Mouse (Mus musculus): ENCODE measurements around the gene Cops3.
"Not testable (repeated sequence)": the region's sequence is repeated elsewhere in the genome, so short reads cannot be mapped to it uniquely, and the experiment has no call there.

Cops3 gene

DNA sequence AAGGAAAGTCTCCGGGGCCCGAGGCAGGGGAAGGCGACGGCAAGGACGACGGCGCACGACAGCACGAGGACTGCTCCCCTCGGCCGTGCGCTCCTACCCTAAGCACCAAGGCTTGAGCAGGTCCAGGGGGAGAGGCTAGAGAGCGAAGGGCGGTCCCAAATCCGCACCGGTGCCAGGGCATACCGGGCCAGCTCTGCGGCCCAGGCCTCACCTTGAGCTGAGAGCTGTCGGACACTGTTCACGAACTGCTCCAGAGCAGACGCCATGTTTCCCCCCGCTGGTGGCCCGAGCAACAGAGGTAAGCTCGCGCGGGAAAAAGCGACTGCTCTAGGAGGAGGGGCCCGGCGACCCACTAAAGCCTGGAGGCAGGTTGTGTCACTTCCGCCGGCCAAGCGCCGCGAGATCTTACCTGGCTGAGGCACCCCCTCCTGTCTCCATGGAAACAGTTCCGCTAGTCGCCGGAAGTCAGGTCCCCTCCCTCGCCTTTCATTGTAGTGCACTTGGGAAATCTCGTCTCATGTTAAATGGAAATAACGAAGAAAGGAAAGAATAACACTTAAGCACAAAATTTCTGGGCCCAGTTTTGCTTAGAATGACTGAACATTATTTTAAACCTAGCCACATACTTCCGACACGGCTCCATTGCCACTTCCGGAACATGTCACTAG, at the start of gene Cops3:
Cops3 (minus strand) TSS at position 380 of the 668 bp plus-strand sequence.
- DNase-seq = peak; percentile 96

DNA sequence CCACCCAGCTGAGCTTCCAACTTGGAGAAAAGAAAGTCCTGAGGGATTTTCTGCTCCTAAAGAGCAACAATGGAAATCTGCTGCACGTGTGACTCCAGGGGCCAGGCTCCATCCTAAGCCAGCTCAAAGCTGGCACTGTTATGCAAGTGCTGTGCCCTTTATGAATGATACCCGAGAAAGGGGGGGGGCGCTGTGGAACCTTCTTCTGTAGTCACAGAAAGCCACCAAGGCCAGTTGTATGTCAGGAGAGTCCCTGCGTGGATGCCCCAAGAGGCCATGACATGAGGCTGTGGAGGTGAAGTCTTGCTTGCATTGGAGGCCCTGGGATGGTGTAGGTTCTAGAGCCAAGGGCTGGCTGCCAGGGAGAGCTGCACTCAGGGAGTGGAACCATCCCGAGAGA, 48.5 kb upstream of the Cops3 start:
- no peak for DNase-seq

DNA sequence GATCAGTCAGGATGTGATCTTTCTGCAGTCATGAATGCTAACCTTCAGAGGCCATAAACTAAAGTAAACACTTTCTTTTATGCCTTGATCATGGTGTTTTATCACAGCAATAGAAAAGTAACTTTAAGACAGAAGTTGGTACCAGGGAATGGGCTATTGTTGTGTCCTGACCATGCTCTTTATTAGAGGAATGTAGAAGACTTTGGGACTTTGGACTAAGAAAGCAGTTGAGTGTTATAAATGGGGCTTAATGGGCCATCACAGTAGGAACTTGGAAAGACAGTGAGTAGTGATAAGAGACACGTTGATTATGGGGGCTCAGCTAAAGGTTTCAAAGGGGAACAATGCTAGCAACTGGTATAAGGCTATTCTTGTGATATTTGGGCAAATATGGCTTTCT, 47.3 kb upstream of the Cops3 start:
- no peak for DNase-seq

DNA sequence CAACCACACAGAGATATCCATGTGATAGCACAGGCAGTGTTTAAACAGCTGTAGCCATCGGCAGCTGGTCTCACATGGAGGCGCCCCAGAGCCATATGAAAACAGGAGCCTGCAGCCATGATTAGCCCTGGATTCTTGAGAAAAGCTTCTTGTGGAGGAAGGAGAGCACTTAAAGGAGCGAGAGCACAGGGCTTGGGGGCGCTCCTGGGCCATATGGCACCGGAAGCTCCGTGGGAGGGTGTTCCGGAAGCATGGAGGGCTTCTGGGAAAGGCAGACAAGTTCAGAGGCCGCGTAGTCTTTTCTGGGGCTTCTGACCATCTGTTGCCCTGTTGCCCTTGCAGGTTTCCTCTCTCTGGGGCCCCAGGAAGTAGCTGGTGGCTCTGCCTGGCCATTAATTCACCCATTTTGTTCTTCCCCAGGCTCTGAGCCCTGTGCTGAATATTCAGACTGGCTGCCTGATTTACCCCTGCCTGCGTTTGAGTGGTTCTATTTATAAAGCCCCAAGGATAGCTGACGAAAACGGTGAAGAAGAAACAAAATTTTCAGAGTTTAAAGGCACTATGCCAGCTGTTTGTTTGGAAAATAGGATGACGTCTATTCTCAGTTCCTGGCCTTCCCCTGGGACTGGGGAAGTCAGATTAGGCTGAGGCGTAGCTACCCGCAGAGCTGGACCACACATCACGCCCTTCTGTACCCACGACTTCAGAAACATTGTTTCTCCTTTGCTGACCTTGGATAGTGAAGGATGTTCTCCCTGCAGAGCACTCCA, 45.8 kb upstream of the Cops3 start:
- DNase-seq = peak; percentile 25

DNA sequence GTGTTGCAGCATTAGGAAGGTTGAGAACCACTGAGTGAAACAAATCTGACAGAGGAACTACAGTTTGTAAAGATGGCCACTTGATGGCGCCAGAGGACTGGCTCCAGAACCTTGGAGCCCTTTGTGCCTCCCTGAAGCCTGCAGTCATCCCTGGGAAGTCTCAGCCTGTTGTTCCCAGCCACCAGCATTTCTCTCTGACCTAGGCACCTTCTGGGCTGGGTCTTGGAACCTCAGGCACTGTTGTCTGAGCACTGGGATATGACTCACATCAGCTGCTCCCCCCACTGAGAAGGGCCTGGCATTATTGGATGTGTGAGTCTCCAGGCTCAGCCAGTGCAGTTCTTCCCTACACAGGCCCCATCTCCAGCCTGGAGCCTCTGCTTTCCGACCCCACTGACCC, 40.4 kb upstream of the Cops3 start:
- peak; percentile 78 for DNase-seq

DNA sequence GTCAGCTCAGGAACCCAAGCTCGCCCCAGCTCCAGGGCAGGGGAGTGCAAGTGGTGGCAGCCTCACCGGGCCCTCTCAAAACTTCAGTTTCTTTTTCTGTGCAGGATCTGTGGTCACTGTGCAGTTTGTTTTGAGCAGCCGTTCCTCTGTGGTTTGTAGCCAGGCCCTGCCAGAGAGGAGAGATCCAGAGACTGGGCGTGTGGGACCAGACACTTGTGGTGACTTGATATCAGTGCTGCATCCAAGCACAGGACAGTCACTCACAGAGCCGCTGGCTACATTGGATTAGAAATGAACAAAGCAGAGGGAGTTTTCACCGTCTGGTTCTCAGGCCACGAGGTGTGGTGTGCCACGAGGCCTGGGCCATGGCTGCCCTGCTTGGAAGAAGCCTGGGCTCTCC, 32.5 kb upstream of the Cops3 start:
- no peak for DNase-seq

GRCm38 (mm10) chr11:59864316-59864715, 24.7 kb upstream of the Cops3 start:
- DNase-seq = no peak

DNA sequence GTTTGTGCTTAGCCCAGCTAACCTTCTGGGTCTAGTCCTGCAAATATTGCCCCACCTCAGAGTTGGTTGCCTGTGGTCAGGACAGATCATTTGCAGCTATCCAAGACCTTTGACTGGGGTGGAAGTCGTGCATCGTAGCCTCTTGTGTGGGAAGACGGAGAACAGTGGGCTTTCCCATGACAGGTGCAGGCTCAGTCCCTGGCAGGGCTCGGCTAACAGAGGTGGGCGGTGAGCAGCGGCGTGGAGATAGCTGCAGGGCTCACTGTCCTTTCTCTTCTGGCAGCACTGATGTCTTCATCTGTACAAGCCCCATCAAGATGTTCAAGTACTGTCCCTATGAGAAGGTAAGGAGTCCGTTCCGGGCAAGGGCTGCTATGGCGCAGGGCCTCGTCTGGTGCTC, 20.8 kb upstream of the Cops3 start:
- no peak for DNase-seq

DNA sequence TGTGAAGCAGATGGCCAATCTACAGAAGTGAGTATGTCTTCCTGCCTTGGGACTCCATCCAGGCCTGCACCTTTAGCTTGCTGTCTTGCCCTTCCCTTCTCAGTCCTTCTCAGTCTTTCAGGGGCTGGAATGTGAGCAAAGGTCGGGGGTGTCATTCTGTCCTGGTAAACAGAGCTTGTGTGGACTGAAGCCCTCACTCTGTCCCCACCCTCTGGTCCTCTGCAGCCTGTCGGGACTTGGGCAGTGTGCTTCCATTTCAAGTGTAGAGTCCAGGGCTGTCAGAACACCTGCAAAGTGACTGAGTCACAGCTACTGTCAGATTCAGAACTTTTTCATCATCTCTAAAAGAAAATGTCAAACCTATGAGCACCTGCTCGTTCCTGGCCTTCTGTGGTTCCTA, 13.2 kb upstream of the Cops3 start:
- no peak for DNase-seq

- peak; percentile 82 for DNase-seq
Measured at GRCm38 (mm10) chr11:59847891-59848884, 8.6 kb upstream of the Cops3 start.

- peak; percentile 58 for DNase-seq
Measured at GRCm38 (mm10) chr11:59847131-59847530, 7.5 kb upstream of the Cops3 start.

DNA sequence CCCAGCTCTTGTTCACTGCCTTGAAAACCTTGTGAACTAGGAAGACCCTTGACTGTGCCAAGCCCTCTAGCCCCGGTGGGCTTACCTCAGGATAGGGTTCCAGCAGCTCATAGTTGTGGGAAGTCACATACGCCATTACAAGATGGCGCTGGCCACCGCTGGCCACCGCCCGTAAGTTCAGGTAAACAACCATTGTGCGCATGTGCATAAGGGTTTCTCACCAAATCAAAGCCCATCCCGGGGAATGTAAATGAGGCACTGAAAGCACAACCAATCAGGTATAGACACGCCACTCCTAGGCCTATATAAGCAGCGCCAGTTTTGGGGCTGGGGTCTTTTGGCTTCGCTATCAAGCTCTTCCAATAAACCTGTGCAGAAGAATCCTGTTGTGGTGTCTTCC, 6.7 kb upstream of the Cops3 start:
- DNase-seq = no peak

DNA sequence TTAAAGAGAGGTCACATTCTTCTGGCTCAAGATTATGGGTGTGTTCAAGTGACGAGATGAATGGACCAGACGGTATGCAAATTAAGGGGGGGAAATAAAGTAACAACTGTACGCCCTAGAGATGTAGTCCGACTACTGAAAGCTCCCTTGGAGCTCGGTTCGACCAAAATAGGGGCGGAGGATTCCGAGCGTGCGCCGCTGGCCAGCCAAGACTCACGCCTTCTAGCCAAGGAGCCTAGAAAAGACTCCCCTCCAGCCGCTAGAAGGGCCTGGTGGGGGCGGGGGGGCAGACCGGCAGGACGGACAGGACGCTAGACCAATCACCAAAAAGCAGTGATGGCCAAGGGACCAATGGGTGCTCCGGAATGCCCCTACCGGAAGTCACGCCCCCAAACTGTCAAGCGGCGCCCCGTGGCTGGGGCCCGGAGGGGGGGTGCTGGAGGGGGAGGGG, 605 bp downstream of the Cops3 start, which contains the start of gene Nt5m:
Nt5m (plus strand) TSS at position 440 of the 451 bp plus-strand sequence.
- DNase-seq = peak; percentile 94

DNA sequence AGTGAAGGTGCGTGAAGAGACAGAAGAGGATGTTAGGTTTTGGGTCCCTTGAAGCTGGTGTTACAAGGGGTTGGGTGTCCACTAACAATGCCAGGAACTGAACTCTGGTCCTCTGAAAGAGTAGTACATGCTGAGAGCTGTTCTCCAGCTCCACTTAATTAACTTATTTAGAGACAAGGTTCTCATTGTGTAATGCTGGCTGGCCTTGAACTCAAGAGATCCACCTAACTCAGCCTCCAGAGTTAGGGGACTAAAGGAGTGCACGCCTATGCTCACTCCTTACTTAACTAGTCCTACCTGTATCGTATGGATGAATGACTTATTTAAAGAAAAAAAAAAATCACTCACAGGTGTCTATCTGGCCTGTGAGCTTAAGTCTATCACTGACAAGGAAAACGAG, 1.2 kb downstream of the Cops3 start:
- no peak for DNase-seq

DNA sequence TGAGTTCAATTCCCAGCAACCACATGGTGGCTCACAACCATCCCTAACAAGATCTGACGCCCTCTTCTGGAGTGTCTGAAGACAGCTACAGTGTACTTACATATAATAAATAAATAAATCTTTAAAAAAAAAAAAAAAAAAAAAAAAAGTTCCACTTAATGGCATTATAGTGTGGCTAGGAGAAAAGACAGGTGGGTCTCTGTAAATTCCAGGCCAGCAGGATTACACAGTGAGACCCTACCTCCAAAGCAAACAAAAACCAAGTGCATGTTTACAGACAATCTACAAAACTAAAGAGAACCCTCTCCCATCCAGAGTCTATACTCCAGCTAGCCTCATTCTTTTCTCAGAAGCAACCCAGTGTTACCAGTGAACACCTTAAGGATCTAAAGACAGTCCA, 1.8 kb downstream of the Cops3 start:
- not testable (repeated sequence) for DNase-seq

GRCm38 (mm10) chr11:59821625-59822024, 18.0 kb downstream of the Cops3 start:
- no peak for DNase-seq

DNA sequence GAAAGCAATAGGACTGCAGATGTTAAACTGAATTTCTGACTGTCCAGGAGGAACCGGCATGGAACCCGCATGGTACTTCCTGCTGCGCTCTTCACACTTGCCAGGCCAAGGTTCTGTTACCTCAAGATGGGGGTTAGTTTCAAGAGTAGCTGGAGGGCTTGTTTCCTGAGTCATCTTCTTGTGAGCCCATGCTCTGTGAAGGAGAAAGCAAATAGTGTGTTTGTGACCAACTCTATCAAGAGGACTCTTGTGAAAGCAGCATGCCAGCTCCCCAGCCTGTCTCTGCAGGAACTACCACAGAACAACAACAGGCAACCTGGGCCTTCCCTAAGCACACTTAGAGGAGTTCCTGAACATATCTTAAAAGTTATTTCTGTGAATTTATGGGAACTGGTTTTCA, 21.7 kb downstream of the Cops3 start:
- DNase-seq = no peak

GRCm38 (mm10) chr11:59815482-59816065, 24.1 kb downstream of the Cops3 start:
- DNase-seq = no peak

GRCm38 (mm10) chr11:59814936-59815335, 24.7 kb downstream of the Cops3 start:
- no peak for DNase-seq

DNA sequence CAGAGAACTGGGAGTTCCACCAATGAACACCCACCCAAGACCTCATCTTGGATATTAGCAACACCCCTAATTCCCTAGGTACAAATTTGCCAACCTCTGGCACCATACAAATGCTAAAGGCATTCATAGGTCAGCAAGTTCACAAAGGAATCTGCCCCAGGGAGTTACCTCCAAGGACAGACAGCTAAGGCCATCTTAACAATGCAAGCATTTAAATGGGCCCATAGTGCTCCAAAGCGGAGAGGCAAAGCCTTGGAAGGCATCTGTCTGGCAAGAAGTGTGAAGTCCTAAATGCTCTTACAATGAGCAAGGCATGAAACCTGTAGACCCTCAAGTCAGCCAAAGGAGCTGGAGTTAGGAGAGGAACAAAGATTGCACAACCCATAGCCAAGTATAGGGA, 25.3 kb downstream of the Cops3 start:
- no peak for DNase-seq

- DNase-seq = no peak
Measured at GRCm38 (mm10) chr11:59813276-59813675, 26.4 kb downstream of the Cops3 start.

GRCm38 (mm10) chr11:59811211-59811610, 28.4 kb downstream of the Cops3 start:
- DNase-seq = no peak

Measured in cerebellum, adult 9-11 months (tissue).